Comparison of ENCODE assay signal across 12 mouse cellular contexts in the genomic region with DNA sequence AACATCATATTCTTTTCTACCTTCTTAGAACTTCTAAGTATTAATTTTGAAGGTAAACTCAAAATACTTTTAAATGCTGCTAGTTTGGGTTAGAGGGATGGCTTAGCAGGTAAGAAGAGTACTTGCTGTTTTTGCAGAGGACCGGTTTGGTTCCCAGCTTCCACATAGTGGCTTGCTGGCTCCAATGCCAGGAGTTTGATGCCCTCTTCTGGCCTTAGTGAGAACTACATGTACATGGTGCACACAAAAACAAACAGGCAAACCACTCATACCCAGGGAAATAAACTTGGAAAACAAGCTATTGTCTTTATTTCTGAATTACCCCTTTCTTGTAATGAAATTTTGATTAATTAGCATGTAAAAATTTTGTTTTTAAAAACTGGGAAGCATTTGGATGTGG. TPM values are rescaled to one million over a fixed set of nuclear protein-coding genes. Genes with fewer than 3 reads are reported as not detected.
DNase-seq lines count a peak whose midpoint lies in the region; ATAC-seq and TF ChIP-seq lines count a peak whose summit lies in the region.
"Had no signal": no experiment of that assay in that cellular context is flagged by ENCODE, and none has a peak within 500 bp of the region (broad histone marks: within the 10 kb centered on the region; RNA-seq: fewer than 3 reads in every experiment).

No protein-coding gene starts in this region.

- H3K4me2 ChIP-seq in embryonic facial prominence, embryonic 11.5 days (ENCODE audit: low read depth, low read length) = no peak overlapping the region
- no peak overlapping the region for H3K4me2 ChIP-seq in midbrain, postnatal 0 days (ENCODE audit: low read depth, low read length, poor library complexity, severe bottlenecking)
- H3K4me2 ChIP-seq in midbrain, embryonic 14.5 days (ENCODE audit: low read length) = no peak overlapping the region
- no peak overlapping the region for H3K4me2 ChIP-seq in kidney, embryonic 16.5 days (replicated peaks; ENCODE audit: low read depth, low read length)
- H3K4me2 ChIP-seq: limb, embryonic 15.5 days; neural tube, embryonic 13.5 days had no signal

- peak; percentile 20 for DNase-seq in embryonic facial prominence, embryonic 11.5 days (ENCODE audit: low spot score)
- no peak for DNase-seq in embryonic facial prominence, embryonic 10.5 days (ENCODE audit: low spot score)
- DNase-seq in midbrain, postnatal 0 days (ENCODE audit: low spot score) = no peak
- no peak for DNase-seq in midbrain, embryonic 14.5 days
- DNase-seq in thymus, postnatal 14 days = peak; percentile 62
- no peak for DNase-seq in cerebellum, postnatal 4 days (ENCODE audit: low spot score in 2 of 2)
- DNase-seq: gastrocnemius, postnatal 10 days had no signal

- peaks cover 4% of the 10 kb centered on the region for H3K36me3 ChIP-seq in embryonic facial prominence, embryonic 11.5 days (replicated peaks; ENCODE audit: control insufficient read depth, insufficient read depth, low read depth, low read length)
- H3K36me3 ChIP-seq in embryonic facial prominence, embryonic 10.5 days (replicated peaks) = peaks cover 85% of the 10 kb centered on the region
- H3K36me3 ChIP-seq in midbrain, postnatal 0 days (ENCODE audit: insufficient read depth, low read length) = peaks cover 3% of the 10 kb centered on the region; the same call in 1 of the 2 replicates
- H3K36me3 ChIP-seq in midbrain, embryonic 14.5 days (ENCODE audit: control insufficient read depth, insufficient read depth, low read length) = peaks cover 33% of the 10 kb centered on the region
- peaks cover 36% of the 10 kb centered on the region for H3K36me3 ChIP-seq in kidney, embryonic 16.5 days (ENCODE audit: insufficient read depth, low read length)

- no peaks in the 10 kb centered on the region for H3K9me3 ChIP-seq in embryonic facial prominence, embryonic 11.5 days (replicated peaks; ENCODE audit: control insufficient read depth, low read length)
- 0 out of 2 replicates have a peak, but pooled peaks cover 3% of the 10 kb centered on the region for H3K9me3 ChIP-seq in embryonic facial prominence, embryonic 10.5 days
- no peaks in the 10 kb centered on the region for H3K9me3 ChIP-seq in midbrain, postnatal 0 days (ENCODE audit: low read length)
- no peaks in the 10 kb centered on the region for H3K9me3 ChIP-seq in midbrain, embryonic 14.5 days (ENCODE audit: control insufficient read depth, low read length)
- 0 out of 2 replicates have a peak, but pooled peaks cover 4% of the 10 kb centered on the region for H3K9me3 ChIP-seq in kidney, embryonic 16.5 days (ENCODE audit: low read length)
- H3K9me3 ChIP-seq: limb, embryonic 15.5 days; neural tube, embryonic 13.5 days had no signal

- H3K9ac ChIP-seq in embryonic facial prominence, embryonic 11.5 days (replicated peaks; ENCODE audit: low read length) = no peak overlapping the region
- no peak overlapping the region for H3K9ac ChIP-seq in midbrain, postnatal 0 days (replicated peaks; ENCODE audit: low read length, poor library complexity, severe bottlenecking)
- H3K9ac ChIP-seq in midbrain, embryonic 14.5 days (replicated peaks; ENCODE audit: low read length) = no peak overlapping the region
- no peak overlapping the region for H3K9ac ChIP-seq in kidney, embryonic 16.5 days (replicated peaks; ENCODE audit: low read length)
- H3K9ac ChIP-seq: limb, embryonic 15.5 days; neural tube, embryonic 13.5 days had no signal

- peak; percentile 58 for TF ChIP-seq CTCF in midbrain, postnatal 0 days (IDR thresholded peaks at IDR 0.05)

- H3K27me3 ChIP-seq in embryonic facial prominence, embryonic 11.5 days (ENCODE audit: control insufficient read depth, insufficient read depth, low read length) = no peaks in the 10 kb centered on the region
- H3K27me3 ChIP-seq in embryonic facial prominence, embryonic 10.5 days (replicated peaks; ENCODE audit: low read depth, poor library complexity, severe bottlenecking) = no peaks in the 10 kb centered on the region
- H3K27me3 ChIP-seq in midbrain, postnatal 0 days (ENCODE audit: insufficient read depth, low read length) = no peaks in the 10 kb centered on the region
- H3K27me3 ChIP-seq in midbrain, embryonic 14.5 days (ENCODE audit: control insufficient read depth, insufficient read depth, low read length) = no peaks in the 10 kb centered on the region
- no peaks in the 10 kb centered on the region for H3K27me3 ChIP-seq in kidney, embryonic 16.5 days (ENCODE audit: insufficient read depth, low read length)
- H3K27me3 ChIP-seq: limb, embryonic 15.5 days; neural tube, embryonic 13.5 days had no signal

- H3K27ac ChIP-seq in embryonic facial prominence, embryonic 11.5 days (replicated peaks; ENCODE audit: low read depth, low read length) = no peak overlapping the region
- no peak overlapping the region for H3K27ac ChIP-seq in embryonic facial prominence, embryonic 10.5 days (replicated peaks)
- H3K27ac ChIP-seq in midbrain, postnatal 0 days (ENCODE audit: low read depth, low read length) = no peak overlapping the region
- no peak overlapping the region for H3K27ac ChIP-seq in midbrain, embryonic 14.5 days (replicated peaks; ENCODE audit: low read depth, low read length)
- no peak overlapping the region for H3K27ac ChIP-seq in kidney, embryonic 16.5 days (ENCODE audit: low read length)
- H3K27ac ChIP-seq: limb, embryonic 15.5 days; neural tube, embryonic 13.5 days had no signal

- H3K4me3 ChIP-seq in embryonic facial prominence, embryonic 11.5 days (ENCODE audit: low read depth, low read length) = no peak overlapping the region
- no peak overlapping the region for H3K4me3 ChIP-seq in embryonic facial prominence, embryonic 10.5 days
- no peak overlapping the region for H3K4me3 ChIP-seq in midbrain, postnatal 0 days (ENCODE audit: low read depth, low read length)
- H3K4me3 ChIP-seq in midbrain, embryonic 14.5 days (replicated peaks; ENCODE audit: low read depth, low read length) = no peak overlapping the region
- no peak overlapping the region for H3K4me3 ChIP-seq in kidney, embryonic 16.5 days (ENCODE audit: low read length)
- H3K4me3 ChIP-seq: limb, embryonic 15.5 days; neural tube, embryonic 13.5 days had no signal

- no peaks in the 10 kb centered on the region for H3K4me1 ChIP-seq in embryonic facial prominence, embryonic 11.5 days (ENCODE audit: control insufficient read depth, insufficient read depth, low read length)
- no peaks in the 10 kb centered on the region for H3K4me1 ChIP-seq in embryonic facial prominence, embryonic 10.5 days
- H3K4me1 ChIP-seq in midbrain, postnatal 0 days (ENCODE audit: insufficient read depth, low read length) = no peaks in the 10 kb centered on the region
- H3K4me1 ChIP-seq in midbrain, embryonic 14.5 days (ENCODE audit: control insufficient read depth, insufficient read depth, low read length) = no peaks in the 10 kb centered on the region
- no peaks in the 10 kb centered on the region for H3K4me1 ChIP-seq in kidney, embryonic 16.5 days (ENCODE audit: insufficient read depth, low read length)
- H3K4me1 ChIP-seq: limb, embryonic 15.5 days; neural tube, embryonic 13.5 days had no signal

- no peak for ATAC-seq in embryonic facial prominence, embryonic 11.5 days (replicated peaks; ENCODE audit: insufficient number of reproducible peaks, low FRiP score, low TSS enrichment, low read depth)
- no peak for ATAC-seq in midbrain, postnatal 0 days (ENCODE audit: low FRiP score)
- no peak for ATAC-seq in midbrain, embryonic 14.5 days (ENCODE audit: low FRiP score, low TSS enrichment)
- ATAC-seq in erythroblast, adult 5-6 weeks (replicated peaks; ENCODE audit: low FRiP score, poor library complexity, severe bottlenecking) = peak; percentile 77
- ATAC-seq in kidney, embryonic 16.5 days (ENCODE audit: low FRiP score, low TSS enrichment) = no peak
- ATAC-seq: intestine, embryonic 16.5 days had no signal

- 55% methylated on average over 1 of the region's 1 CpGs for WGBS in embryonic facial prominence, embryonic 11.5 days
- 54% methylated on average over 1 of the region's 1 CpGs for WGBS in embryonic facial prominence, embryonic 10.5 days
- 74% methylated on average over 1 of the region's 1 CpGs for WGBS in midbrain, postnatal 0 days
- WGBS in midbrain, embryonic 14.5 days = 67% methylated on average over 1 of the region's 1 CpGs
- 73% methylated on average over 1 of the region's 1 CpGs for WGBS in kidney, embryonic 16.5 days

RNA-seq across cellular contexts. Expression of gene Uhrf2, which starts 15.5 kb away (rescaled TPM):
- polyA plus RNA-seq in embryonic facial prominence, embryonic 11.5 days (2014; fragmentation: Nextera tagmentation; extraction: Ambion mirVana) = 91.4 and 100 TPM in 2 replicates
- polyA plus RNA-seq in embryonic facial prominence, embryonic 10.5 days (2016; fragmentation: Nextera tagmentation; extraction: Ambion mirVana) = 84.7 and 85.7 TPM in 2 replicates
- total RNA-seq in midbrain, postnatal 0 days (2014; rRNA removed) = 74.4 and 77.7 TPM in 2 replicates
- polyA plus RNA-seq in midbrain, postnatal 0 days (2015; fragmentation: Nextera tagmentation; extraction: Ambion mirVana) = 24.0 and 29.7 TPM in 2 replicates
- polyA plus RNA-seq in midbrain, embryonic 14.5 days (2014; fragmentation: Nextera tagmentation; extraction: Ambion mirVana) = 47.4 and 67.3 TPM in 2 replicates
- 69.0 and 73.2 TPM in 2 replicates for total RNA-seq in erythroblast, adult 5-6 weeks (2015; ENCODE audit: low replicate concordance)
- total RNA-seq in erythroblast, adult 5-6 weeks (2017; ENCODE audit: low replicate concordance) = 54.1 and 67.5 TPM in 2 replicates
- 67.0 and 85.6 TPM in 2 replicates for polyA plus RNA-seq in kidney, embryonic 16.5 days (2015; fragmentation: Nextera tagmentation; extraction: Ambion mirVana)

RNA-seq across cellular contexts. Expression of gene Trpd52l3, which starts 42.3 kb away (rescaled TPM):
- not detected in 2 replicates for polyA plus RNA-seq in embryonic facial prominence, embryonic 11.5 days (2014; fragmentation: Nextera tagmentation; extraction: Ambion mirVana)
- polyA plus RNA-seq in embryonic facial prominence, embryonic 10.5 days (2016; fragmentation: Nextera tagmentation; extraction: Ambion mirVana) = not detected in 2 replicates
- total RNA-seq in midbrain, postnatal 0 days (2014; rRNA removed) = not detected in 2 replicates
- not detected in 2 replicates for polyA plus RNA-seq in midbrain, postnatal 0 days (2015; fragmentation: Nextera tagmentation; extraction: Ambion mirVana)
- polyA plus RNA-seq in midbrain, embryonic 14.5 days (2014; fragmentation: Nextera tagmentation; extraction: Ambion mirVana) = not detected in 2 replicates
- total RNA-seq in erythroblast, adult 5-6 weeks (2015; ENCODE audit: low replicate concordance) = not detected in 2 replicates
- not detected in 2 replicates for total RNA-seq in erythroblast, adult 5-6 weeks (2017; ENCODE audit: low replicate concordance)
- polyA plus RNA-seq in kidney, embryonic 16.5 days (2015; fragmentation: Nextera tagmentation; extraction: Ambion mirVana) = 0.06 TPM in 1 of 2 replicates, not detected in the other
- total RNA-seq: gastrocnemius, postnatal 10 days had no signal
- polyA plus RNA-seq: intestine, embryonic 16.5 days; limb, embryonic 15.5 days; neural tube, embryonic 13.5 days had no signal

Comparison
In these comparisons a context has a peak if more than half of its experiments do, and no peak if none do; other contexts are left out.
1. DNase-seq: peak in embryonic facial prominence, embryonic 11.5 days (single experiment) and thymus, postnatal 14 days (single experiment); none in embryonic facial prominence, embryonic 10.5 days (single experiment), midbrain, postnatal 0 days (single experiment), midbrain, embryonic 14.5 days (single experiment) and cerebellum, postnatal 4 days (0 of 2).